Mouse (Mus musculus): Measurements from ENCODE around the gene Polr2h.

Gene Polr2h

DNA sequence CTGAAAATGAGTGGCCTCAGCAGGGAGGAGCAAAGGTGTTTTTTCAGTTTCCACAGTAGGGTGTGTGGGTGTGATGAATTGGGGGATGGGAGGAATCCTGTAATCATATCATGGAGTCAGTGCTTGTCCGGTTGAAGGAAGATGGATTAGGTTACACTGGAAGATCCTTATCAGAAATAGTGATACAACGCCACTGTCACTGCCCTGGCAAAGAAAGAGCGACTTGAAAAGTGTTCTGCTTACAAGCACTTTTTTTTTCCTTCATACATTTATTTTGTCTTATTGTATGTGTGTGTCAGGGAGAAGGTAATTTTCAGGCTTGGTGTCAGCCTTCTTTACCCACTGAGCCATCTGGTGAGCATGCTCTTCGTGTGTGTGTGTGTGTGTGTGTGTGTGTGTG is 5.3 kb downstream of the Polr2h start:
- DNase-seq (ENCODE audit: low spot score in 2 of 2) = no peak

DNA sequence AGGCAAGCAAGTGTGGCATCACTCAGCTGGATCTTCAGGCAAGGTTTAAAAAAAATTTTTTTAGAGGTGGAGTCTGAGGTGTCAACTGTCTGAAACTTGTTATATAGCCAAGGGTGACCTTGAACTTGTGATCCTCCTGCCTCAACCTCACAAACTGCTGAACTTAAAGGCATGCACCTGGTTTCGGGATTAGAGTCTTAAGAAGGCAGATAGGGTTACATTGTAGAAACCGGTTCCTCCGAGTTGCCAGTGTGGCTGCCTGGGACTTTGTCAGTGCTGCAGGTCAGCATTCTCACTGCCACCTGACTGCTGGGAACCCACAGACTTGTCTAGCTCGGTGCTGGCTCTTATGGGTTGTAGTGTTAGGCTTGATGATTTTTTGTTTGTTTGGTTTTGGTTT is 5.8 kb downstream of the Polr2h start:
- no peak for DNase-seq (ENCODE audit: low spot score in 2 of 2)

GRCm38 (mm10) chr16:20724338-20724748 is 6.9 kb downstream of the Polr2h start:
- no peak for DNase-seq (ENCODE audit: low spot score in 2 of 2)

DNA sequence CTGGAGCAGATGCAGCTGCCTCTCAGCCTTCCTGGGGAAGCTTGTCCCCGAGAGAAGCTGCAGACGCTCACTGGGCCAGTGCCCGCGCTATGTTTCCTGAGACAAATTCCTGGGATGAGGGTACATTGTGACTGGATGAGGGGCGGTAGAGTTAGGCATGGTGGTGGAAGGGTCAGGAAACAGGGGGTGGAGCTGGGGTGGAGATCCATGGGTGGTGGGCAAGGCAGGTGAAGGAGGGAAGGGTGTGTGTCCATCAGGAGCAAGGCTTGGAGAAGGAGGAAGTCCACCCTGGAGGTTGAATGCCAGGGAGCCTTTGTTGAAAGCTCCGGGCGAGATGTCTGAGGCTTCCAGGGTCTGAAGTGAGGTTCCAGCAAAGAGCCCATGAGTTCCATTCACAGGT is 7.9 kb downstream of the Polr2h start:
- DNase-seq (ENCODE audit: low spot score in 2 of 2) = no peak

DNA sequence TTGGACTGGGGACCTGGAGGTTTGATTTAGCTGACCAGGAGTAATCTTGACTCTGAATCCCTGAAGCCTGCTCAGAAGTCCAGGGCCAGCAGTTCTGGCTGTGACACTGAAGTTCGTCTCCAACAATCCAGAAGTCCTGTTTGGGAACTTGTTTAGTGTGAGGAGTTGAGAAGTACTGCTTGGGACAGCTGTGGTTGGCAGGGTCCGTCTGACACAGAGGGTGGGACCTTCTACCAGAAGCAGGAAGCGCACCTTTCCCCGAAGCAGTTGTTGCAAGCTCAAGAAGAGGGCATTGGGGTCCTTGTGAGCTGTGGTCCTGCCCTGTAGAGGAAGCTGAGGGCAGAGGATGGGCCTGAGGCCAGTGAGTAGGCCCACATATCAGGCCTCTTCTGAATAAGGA is 8.3 kb downstream of the Polr2h start:
- DNase-seq (ENCODE audit: low spot score in 2 of 2) = no peak

- no peak for DNase-seq (ENCODE audit: low spot score in 2 of 2)
Observed at GRCm38 (mm10) chr16:20726384-20726783, 8.9 kb downstream of the Polr2h start.

- no peak for DNase-seq (ENCODE audit: low spot score in 2 of 2)
Observed at GRCm38 (mm10) chr16:20730293-20730711, 12.8 kb downstream of the Polr2h start.

GRCm38 (mm10) chr16:20731688-20732087 is 14.2 kb downstream of the Polr2h start:
- DNase-seq (ENCODE audit: low spot score in 2 of 2) = no peak

DNA sequence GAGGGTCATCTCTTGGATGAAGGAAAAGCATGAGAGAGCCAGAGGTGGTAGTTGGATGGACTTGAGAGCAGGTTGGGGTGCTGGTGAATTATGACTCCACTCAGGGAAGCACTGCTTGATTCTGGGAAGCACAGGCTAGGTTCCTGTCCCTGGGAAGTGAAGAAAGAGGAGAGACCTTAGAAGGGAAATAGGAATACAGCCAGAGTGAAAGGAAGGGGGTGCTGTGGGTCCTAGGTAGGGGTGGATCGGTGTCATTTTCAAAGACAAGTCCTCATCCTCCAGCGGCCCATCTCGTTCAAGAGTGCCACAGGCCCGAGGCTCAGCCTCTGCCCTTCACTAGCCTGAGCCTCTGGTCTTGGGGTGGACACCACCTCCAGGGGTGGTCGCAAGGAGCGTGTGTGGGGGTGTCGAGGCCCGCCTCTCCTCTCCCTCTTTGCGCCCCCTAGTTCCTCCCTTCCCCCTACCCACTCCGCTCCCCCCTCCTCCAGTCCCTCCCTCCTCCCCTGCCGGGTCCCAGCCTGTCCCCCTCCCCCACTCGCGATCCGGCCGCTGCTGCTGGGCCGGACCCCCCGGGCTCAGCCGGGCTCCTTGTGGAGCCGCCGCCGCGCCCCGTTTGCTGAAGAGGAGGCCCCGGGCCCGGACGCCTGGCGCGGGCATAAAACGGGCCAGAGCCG is 14.9 kb downstream of the Polr2h start:
- DNase-seq (ENCODE audit: low spot score in 2 of 2) = no peak

DNA sequence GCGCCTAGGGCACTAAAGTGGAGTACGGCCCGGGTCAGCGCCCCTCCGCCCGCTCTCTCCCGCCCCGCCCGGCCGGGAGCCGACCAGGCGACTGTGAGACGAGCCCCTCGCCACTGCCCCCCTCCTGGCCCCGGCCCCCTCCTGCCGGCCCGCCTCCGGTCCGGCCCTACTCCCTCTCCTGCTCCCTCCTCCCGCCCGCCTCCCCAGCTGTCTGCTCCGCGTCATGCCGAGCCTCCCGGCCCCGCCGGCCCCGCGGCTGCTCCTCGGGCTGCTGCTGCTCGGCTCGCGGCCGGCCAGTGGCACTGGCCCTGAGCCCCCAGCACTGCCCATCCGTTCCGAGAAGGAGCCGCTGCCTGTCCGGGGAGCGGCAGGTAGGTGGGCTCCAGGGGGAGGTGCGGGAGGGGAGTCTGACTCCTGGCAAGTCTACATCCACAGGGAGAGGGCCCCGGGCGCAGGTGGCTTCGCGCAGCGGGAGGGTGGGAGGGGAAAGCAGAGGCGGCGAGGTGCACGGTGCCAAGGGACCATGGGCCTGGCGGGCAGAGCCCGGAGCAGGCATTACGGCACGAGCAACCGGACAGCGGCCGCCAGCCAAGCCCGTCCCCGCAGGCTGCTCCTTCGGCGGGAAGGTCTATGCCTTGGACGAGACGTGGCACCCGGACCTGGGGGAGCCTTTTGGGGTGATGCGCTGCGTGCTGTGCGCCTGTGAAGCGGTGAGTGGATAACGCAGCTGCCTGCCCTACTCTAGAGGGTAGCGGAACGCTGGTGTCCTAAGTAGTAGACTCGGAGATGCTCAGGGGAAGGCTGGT is 15.7 kb downstream of the Polr2h start, which contains the start of gene Chrd:
TSS of gene Chrd (plus strand) at position 203 of the 806 bp plus-strand sequence.
- DNase-seq (ENCODE audit: low spot score in 2 of 2) = no peak

- DNase-seq (ENCODE audit: low spot score in 2 of 2) = no peak
Observed at GRCm38 (mm10) chr16:20733731-20734730, 16.6 kb downstream of the Polr2h start, which contains the start of gene Thpo. TSS of gene Thpo (minus strand) at chr16:20734511.

DNA sequence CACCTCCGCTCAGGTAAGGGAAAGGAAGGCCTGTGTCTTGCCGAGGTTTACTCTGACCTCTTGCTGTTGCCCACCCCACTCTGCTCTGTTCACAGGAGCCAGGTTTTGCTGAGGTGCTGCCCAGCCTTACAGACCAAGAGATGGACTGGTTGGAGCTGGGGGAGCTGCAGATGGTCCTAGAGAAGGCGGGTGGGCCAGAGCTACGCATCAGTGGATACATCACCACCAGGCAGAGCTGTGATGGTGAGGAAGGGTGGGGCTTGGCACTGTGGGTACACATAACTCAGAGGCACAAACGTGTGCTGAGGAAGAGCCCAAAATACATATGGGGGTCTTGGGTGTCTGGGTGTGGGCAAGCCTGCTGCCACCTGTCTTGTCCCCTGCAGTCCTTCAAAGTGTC is 18.2 kb downstream of the Polr2h start:
- DNase-seq (ENCODE audit: low spot score in 2 of 2) = no peak

- no peak for DNase-seq (ENCODE audit: low spot score in 2 of 2)
Observed at GRCm38 (mm10) chr16:20736168-20736567, 18.7 kb downstream of the Polr2h start.

- no peak for DNase-seq (ENCODE audit: low spot score in 2 of 2)
Observed at GRCm38 (mm10) chr16:20736823-20737222, 19.4 kb downstream of the Polr2h start.

DNA sequence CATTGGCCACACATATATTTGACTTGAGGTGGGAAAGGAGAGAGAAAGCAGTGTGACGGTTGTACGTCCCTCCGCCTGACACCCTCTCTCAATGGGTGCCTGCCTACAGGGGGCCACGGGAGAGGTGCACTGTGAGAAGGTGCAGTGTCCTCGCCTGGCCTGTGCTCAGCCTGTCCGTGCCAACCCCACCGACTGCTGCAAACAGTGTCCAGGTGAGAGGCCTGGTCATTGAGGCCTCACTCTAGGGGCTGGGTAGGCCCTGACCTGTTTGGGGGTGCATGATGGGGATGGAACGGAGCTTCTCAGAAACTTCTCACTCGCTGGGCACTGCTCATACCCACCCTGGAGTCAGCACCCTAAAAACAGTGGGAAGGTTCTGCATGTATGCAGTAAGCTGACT is 22.4 kb downstream of the Polr2h start:
- DNase-seq (ENCODE audit: low spot score in 2 of 2) = no peak

DNA sequence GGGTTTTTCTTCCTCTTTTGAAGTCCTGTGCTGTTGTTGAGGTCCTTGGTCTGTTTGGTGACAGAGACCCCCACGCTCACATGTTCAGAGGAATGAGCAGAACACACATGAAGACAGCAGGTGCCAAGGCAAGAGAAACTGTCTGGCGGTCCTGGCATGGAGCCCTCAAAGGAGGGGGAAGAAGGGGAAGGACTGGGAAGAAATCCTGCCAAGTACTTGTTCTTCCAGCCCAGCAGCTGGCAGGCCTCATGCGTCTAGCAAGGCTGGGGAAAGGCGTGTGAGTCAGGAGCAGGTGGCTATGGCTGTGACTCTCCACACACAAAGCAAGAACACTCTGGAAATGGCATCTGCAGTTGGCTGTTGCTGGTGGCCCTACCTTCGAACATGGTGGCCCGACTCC is 29.2 kb downstream of the Polr2h start:
- no peak for DNase-seq (ENCODE audit: low spot score in 2 of 2)

GRCm38 (mm10) chr16:20750518-20750917 is 33.1 kb downstream of the Polr2h start:
- no peak for DNase-seq (ENCODE audit: low spot score in 2 of 2)

- DNase-seq (ENCODE audit: low spot score in 2 of 2) = no peak
Observed at GRCm38 (mm10) chr16:20756052-20756451, 38.6 kb downstream of the Polr2h start.

DNA sequence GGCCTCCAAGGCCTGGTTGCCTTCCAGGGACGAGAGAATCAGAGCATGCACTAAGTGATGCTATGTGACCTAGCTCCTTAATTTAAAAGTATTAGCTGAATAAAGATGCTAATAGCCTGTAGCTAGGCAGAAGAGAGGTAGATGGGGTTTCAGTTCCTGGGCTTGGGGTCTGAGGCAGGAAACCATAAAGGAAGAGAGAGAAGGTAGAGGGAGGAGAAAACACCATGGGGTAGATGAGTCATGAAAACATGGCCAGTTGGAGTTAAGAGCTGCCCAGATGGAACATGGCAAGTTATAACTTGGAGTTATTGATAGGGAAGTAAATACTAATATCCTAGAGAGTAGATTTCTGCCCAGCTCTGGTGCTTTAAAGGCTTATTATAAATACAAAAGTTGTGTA is 39.9 kb downstream of the Polr2h start:
- DNase-seq (ENCODE audit: low spot score in 2 of 2) = no peak

DNA sequence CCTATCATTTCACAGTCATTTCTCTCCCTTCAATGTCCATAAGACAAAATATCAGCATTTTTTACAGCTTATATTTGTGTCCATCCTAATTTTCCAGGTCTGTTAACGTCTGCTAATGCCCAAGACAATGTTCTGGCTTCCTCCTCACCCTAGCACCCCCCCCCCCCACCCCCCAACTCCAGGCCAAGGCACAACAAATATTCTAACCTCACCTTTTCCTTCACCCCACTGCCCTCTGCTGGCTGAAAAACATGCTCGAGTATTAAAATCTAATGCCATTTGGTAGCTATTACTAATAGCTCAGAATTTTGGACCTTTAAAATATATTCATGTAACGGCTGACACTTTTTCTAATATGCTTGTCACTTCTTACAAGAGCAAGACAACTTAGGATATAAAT is 44.2 kb downstream of the Polr2h start:
- peak in 1 of 2 experiments; percentile 32 for DNase-seq (ENCODE audit: low spot score in 2 of 2)

DNA sequence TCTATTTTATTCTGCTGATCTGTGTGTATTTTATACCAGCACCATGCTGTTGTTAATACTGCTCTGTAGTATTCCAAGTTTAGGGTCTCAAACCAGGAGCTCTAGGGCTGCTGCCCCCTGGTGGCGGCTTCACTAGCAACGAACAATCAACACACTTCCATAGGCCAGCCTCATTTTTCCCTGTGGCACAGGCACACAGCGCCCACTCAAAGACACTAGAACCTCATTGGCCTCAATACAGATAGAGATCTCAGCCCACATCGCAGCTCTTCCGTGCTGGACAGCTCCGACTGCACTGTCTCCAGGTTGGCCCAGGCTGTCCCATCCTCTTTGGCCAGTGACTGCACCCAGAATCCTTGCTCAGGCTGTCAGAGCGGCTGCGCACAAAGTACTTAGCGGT is 47.8 kb downstream of the Polr2h start:
- peak; percentile 6 to 41 for DNase-seq (ENCODE audit: low spot score in 2 of 2)

All from natural killer cell, adult 2 months (primary cell).